Mouse (Mus musculus) frontal cortex, postnatal 14 days (tissue): ENCODE measurements at regions not wholly inside any gene's neighbourhood (a gene's known extent, or its start where the extent isn't known, plus 50 kb on each side); places are given as distances from the start of the nearest gene placed in this dataset.
A peak's percentile ranks its signal among the peaks of the same experiment; 100 is the strongest.

Source experiments
- DNase-seq, 2 experiments: peaks; one replicate each; pipeline ENCODE4 v3.0.0; 2022; ENCODE audit warnings: low spot score in 2 of 2

GRCm38 (mm10) chr16:42681196-42681595 lies 194.5 kb upstream of the Zbtb20 start:
- DNase-seq: no peak

GRCm38 (mm10) chr16:42677211-42677610 lies 198.5 kb upstream of the Zbtb20 start:
- DNase-seq: no peak

- no peak for DNase-seq
Observed at GRCm38 (mm10) chr16:42676406-42677075, 199.1 kb upstream of the Zbtb20 start.

- DNase-seq: no peak
Observed at GRCm38 (mm10) chr16:42675031-42675430, 200.7 kb upstream of the Zbtb20 start.

- DNase-seq: no peak
Observed at GRCm38 (mm10) chr16:42666601-42667000, 209.1 kb upstream of the Zbtb20 start.

GRCm38 (mm10) chr16:42651904-42652732 lies 223.6 kb upstream of the Zbtb20 start:
- DNase-seq: no peak

- no peak for DNase-seq
Observed at GRCm38 (mm10) chr16:42649767-42650166, 225.9 kb upstream of the Zbtb20 start.

GRCm38 (mm10) chr16:42648531-42649142 lies 227.0 kb upstream of the Zbtb20 start:
- no peak for DNase-seq

GRCm38 (mm10) chr16:42647762-42648161 lies 227.9 kb upstream of the Zbtb20 start:
- DNase-seq: no peak

GRCm38 (mm10) chr16:42635766-42636165 lies 239.9 kb upstream of the Zbtb20 start:
- DNase-seq: no peak

- DNase-seq: no peak
Observed at GRCm38 (mm10) chr16:42627675-42628074, 248.0 kb upstream of the Zbtb20 start.

- DNase-seq: peak; percentile 46 to 59
Observed at GRCm38 (mm10) chr16:42615920-42616319, 259.8 kb upstream of the Zbtb20 start.

- DNase-seq: no peak
Observed at GRCm38 (mm10) chr16:42612011-42612410, 263.7 kb upstream of the Zbtb20 start.

- DNase-seq: no peak
Observed at GRCm38 (mm10) chr16:42608336-42608735, 267.3 kb upstream of the Zbtb20 start.

GRCm38 (mm10) chr16:42592321-42592720 lies 251.9 kb upstream of the Gap43 start:
- DNase-seq: no peak

GRCm38 (mm10) chr16:42591530-42591929 lies 251.1 kb upstream of the Gap43 start:
- no peak for DNase-seq

- no peak for DNase-seq
Observed at GRCm38 (mm10) chr16:42586196-42586595, 245.7 kb upstream of the Gap43 start.

GRCm38 (mm10) chr16:42575517-42575946 lies 235.1 kb upstream of the Gap43 start:
- DNase-seq: peak in 1 of 2 experiments; percentile 5

- DNase-seq: no peak
Observed at GRCm38 (mm10) chr16:42574978-42575377, 234.5 kb upstream of the Gap43 start.

- peak in 1 of 2 experiments; percentile 7 for DNase-seq
Observed at GRCm38 (mm10) chr16:42570246-42570996, 230.0 kb upstream of the Gap43 start.

GRCm38 (mm10) chr16:42569335-42569734 lies 228.9 kb upstream of the Gap43 start:
- no peak for DNase-seq

- DNase-seq: no peak
Observed at GRCm38 (mm10) chr16:42549591-42549990, 209.1 kb upstream of the Gap43 start.
